Mouse (Mus musculus): Measurements from ENCODE around the gene Sgsm3.
"Not testable (repeated sequence)": the region's sequence is repeated elsewhere in the genome, so short reads cannot be mapped to it uniquely, and the experiment has no call there.

The Sgsm3 gene

DNA sequence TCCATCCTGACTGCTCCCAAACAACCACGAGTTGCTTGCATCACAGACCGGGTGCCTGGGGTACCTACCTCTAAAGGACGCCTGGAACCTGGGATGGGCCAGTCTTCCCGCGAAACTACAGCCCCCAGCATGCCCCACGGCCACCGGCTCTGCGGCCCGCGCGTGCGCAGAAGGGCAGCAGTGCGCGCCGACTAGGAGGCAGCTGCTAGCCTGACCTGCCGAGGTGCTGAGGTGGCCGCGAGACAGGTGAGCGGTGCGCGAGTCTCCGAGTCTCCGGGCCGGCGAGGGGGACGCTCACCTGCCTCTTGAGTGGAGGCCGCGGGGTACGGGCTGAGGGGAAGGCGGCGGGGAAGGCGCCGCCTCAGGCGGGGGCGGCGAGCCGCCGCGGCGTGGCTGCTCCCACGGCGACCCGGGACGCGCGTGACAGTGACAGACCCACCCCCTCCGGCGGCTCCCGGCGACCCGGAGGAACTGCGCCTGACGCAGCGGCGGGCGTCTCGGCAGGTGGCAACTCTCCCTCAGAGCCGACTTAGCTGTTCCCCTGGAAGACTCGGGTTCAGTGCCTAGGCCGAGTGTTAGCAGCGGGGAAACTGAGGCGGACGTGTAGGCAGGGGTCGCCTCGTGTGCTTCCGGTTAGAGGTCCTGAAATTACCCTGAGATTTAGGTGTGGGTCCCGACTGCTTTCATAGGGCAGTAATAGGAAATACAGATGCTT is at the start of gene Sgsm3:
Gene Sgsm3 (plus strand): TSS at position 146 of the 715 bp plus-strand sequence.
- peak; percentile 90 to 94 for DNase-seq (ENCODE audit: inconsistent age in 2 of 2, low spot score in 1 of 2)

DNA sequence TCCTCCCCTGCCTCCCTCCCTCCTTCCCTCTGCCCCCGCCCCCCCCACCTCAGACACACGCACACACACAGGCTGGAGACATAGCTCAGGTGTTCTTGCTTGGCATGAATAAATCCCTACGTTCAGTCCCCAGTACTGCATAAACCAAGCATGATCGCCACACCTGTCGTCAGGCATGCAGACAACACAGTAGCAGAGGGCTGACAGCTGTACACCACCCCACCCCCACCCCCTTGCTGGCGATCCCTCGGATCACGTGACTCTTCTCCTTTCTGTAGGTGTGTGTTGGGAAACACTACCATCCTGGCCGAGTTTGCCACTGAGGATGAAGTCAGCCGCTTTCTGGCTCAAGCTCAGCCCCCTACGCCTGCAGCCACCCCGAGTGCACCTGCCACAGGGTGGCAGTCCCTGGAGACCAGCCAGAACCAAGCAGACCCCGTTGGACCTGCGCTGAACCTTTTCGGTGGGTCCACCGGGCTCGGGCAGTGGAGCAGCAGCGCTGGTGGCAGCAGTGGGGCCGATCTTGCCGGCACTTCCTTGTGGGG is 48.7 kb upstream of the Sgsm3 start:
- DNase-seq (ENCODE audit: inconsistent age in 2 of 2, low spot score in 1 of 2), result no peak

DNA sequence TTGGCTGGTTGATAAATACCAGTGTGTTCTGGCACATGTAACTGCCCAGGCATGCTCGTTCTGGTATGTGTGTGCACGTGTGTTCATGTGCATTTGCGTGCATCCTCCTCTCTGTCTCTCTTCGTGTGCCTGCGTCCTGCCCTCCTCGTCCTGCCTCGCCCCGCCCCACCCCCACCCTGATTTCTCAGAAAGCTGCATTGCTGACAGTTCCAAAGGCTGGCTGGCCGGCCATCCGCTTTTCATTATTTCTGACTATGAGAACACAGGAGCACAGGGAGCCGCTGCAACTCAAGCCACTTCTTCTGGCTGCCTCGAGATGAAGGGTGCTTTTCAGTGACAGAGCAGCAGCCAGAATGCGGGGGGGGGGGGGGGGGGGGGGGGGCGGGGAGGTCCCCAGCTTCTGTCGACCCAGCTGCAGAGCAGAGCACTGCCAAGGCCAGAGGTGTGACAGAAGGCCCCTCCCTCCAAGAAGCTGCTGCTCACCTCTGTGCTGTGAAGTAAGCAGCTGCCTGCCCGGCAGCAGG is 47.5 kb upstream of the Sgsm3 start:
- no peak for DNase-seq (ENCODE audit: inconsistent age in 2 of 2, low spot score in 1 of 2)

DNA sequence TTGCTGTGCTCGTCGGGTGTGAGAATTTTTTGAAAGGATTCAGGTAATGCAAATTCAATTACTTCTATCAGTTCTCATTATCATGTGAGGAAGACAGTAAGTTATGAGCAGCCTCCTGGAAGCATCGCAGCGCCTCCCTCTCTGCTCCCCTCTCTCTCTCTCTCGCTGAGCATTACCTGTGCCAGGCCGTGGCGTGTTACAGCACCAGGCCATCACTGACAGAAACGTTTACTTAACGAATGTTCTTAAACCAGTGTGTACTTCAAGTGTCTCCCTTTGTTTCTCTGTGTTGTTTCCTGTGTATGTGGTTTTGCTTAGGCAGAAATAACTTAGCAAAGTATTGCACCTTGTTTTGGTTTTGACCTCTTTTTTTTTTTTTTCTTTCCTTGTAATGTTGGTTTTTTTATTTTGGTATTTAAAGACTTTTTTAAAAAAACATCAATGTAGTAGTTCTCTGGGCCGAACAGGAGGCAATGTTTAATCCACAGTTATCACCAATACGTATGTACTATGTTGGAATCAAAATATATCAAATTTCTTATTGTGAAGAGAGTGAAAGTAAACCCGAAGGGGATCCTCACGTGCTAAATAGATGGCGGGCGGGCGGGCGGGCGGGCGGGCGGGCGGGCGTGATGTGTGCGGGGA is 46.8 kb upstream of the Sgsm3 start:
- not testable (repeated sequence) for DNase-seq (ENCODE audit: inconsistent age in 2 of 2, low spot score in 1 of 2)

DNA sequence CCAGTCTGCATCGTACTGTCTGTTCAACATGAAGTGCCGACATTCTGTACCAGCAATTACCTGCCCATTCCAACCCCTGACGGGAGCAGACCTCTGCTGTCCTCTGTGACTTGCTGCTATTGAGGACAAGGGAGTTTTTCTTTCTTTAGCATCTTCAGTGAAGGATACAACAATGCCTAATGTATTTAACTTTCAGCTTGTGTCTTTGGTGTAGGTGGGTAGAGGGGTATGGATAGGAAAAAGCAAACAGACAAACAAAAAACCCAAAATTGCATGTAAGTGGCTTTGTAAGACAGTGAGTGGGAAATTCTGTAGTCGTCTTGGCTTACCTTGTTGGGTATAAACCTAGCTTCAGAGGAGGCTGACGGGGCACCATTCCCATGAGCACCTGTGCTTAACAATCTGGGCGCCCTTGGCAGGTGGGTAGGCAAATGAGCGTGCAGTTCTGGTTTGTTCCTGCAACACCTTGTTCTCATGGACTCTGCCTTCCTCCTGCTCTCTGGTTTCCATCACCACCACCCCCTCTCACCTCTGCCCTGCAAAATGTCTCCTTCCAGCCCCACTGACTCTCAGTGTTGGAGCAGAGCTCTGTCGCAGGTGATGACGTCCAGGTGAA is 46.1 kb upstream of the Sgsm3 start:
- no peak for DNase-seq (ENCODE audit: inconsistent age in 2 of 2, low spot score in 1 of 2)

DNA sequence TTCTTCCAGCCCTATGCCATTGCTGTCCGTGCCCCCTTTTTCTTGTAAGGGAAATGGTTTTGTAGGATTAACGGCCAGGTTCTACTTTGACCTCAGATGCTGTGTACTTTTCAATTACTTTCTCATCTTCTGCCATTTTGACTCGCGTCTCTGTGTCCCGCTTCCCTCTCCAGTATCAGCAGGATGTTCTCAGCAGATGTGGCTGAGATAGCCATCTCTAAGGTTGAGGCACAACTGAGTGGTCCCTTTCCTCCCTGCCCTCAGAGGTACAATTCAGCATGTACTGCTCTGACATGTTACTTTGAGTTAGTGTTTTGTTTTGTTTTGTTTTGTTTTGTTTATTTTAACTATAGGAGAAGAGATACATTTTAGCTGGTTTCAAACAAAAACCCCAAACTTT is 42.7 kb upstream of the Sgsm3 start:
- DNase-seq (ENCODE audit: inconsistent age in 2 of 2, low spot score in 1 of 2), result no peak

DNA sequence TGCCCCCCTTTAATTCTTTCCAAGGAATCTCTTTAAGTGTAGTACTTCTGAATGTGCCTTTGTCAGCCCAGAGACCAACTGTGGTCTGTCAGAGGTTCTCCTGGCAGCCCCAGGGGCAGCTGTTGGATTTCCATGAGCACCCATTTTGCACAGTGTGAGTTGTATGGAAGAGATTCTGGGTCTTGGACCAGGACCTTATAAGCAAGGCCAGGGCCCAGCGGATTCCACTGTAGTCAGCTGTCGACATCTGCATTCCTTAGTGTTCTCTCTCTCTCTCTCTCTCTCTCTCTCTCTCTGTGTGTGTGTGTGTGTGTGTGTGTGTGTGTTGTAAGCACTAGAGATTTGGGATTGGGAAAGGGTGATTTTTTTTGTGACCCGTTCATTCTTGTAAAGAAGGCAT is 40.9 kb upstream of the Sgsm3 start:
- DNase-seq (ENCODE audit: inconsistent age in 2 of 2, low spot score in 1 of 2), result no peak

DNA sequence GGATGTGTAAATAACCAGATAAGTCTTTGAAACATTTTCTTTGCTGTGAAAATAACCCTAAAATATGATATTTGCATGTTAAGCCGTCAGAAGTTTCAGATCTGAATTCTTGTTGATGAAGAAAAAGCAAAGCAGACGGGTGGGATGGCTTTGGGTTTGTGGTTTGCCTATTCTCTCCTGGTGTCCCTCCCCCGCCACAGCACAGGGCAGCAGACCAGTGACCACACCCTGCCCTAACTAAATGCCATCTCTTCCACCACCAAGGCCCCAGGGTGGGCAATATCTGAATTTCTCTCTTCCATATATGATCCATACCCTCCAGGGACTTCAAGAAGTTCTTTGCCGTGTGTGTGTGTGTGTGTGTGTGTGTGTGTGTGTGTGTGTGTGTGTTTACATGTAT is 39.0 kb upstream of the Sgsm3 start:
- DNase-seq (ENCODE audit: inconsistent age in 2 of 2, low spot score in 1 of 2), result no peak

DNA sequence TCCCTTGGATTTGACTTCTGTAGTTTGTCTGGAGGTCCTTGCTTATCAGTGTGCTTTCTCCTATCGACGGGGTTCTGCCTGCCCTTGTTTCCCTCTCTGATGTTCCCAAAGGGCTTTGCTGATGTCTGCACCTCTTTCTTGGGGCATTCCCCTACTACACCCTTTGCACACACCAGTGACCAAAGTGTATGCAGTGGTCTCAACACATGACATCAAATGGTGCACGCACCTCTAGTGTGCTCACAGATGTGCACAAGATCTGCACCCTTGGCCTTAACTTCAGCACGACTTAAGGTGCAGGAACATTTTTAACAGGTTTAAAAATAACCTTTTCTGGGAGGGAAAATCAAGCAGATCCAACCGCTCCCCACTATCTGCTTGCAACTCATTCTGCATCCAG is 38.2 kb upstream of the Sgsm3 start:
- no peak for DNase-seq (ENCODE audit: inconsistent age in 2 of 2, low spot score in 1 of 2)

DNA sequence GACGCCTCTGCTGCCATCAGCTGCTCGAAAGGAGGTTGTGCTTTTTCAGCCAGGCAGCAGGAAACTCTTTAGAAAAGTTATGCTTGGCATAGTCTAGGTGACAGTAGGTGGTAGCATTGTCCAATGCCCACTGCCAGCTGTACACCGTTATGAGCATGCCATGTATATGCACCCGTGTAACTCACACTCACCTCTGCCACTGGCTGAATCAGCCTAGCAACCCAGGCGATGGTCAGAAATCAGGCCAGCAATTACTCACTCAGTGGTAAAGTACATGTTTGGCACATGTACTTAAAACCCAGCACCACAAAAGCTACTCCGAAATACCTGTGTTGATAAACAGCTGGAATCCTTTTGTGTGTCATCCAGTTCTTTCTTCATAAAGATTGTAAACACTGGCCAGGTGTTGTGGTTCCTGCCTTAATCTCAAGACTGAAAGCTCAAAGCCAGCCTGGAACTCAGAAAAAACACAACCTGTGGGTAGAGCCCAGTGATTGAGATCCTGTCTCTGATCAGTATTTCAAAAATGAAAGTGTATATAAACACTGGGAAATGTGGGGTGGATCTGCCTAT is 36.0 kb upstream of the Sgsm3 start:
- DNase-seq (ENCODE audit: inconsistent age in 2 of 2, low spot score in 1 of 2), result no peak

DNA sequence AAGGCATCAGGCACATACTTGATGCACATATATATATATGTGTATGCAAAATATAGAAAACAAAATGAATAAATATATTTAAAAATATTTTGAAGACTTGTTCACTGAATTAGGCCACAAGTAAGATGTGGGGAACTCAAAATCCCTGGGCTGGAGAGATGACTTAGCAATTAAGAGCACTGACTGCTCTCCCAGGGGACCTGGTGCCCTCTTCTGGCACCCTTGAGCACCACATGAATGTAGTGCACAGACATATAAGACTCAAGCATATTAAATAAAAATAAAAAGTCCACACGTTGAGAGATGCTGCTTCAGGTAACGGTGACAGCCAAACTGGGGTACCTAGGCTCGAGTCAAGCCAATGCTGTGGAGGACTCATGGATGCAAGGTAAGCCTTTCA is 31.7 kb upstream of the Sgsm3 start:
- peak; percentile 31 to 69 for DNase-seq (ENCODE audit: inconsistent age in 2 of 2, low spot score in 1 of 2)

DNA sequence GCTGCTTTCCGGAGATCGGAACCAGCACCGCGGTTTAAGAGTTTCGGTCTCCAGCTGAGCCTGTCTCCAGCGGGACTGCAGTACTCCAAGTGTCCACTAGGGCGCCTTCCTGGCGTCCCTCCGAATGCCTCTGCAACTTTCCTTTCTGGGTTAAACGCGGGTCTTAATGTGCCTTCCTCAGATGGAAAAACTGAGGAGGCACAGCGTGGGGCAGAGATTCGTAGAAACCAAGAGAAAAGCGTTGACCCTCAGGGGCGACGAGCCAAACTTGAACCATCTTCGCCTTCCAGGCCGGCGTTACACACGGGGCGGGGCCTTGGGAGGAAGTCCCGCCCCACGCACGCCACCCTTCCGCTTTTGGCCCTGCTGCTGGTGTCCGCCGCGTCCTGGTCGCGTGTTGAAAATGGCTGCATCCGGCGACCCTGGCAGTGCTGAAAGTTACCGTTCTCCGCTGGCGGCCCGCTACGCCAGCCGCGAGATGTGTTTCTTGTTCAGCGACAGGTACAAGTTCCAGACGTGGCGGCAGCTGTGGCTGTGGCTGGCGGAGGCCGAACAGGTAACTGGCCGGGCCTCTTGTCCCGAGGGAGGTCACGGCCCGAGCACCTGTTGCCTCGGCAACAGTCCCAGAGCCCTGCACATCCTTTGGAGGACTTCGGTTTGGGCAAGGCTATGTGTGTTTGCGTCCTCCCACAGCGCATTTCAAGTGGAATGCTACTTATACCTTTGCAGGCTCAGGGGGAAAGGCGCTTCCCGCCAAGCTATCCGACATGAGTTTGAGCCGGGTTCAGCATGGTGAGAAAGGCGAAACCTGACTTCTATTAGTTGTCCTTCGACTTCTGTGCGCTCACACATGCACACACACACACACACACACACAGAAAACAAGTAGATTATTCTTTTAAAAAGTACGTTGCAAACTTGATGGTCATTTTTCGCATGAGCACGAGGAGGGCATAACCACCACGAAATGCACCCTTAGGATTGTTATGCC is 29.1 kb upstream of the Sgsm3 start, which contains the start of gene Adsl:
Gene Adsl (plus strand): TSS at position 346 of the 991 bp plus-strand sequence.
- peak; percentile 90 to 96 for DNase-seq (ENCODE audit: inconsistent age in 2 of 2, low spot score in 1 of 2)

DNA sequence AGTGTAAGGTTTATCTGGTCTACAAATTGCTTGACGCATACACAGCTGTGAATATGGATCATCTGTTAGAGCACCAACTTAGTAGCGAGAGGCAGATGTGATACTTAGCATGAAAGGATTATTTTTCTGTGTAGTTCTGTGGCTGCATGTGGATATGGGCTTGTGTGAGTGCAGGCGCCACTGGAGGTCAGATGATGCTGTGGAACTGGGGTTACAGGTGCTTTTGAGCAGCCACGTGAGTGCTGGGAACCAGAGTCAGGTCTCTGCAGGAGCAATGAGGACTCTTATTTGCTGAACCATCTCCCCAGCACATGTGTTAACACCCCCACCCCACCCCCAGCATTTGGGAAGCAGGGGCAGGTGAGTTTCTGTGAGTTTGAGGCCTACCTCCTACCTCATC is 28.1 kb upstream of the Sgsm3 start:
- no peak for DNase-seq (ENCODE audit: inconsistent age in 2 of 2, low spot score in 1 of 2)

DNA sequence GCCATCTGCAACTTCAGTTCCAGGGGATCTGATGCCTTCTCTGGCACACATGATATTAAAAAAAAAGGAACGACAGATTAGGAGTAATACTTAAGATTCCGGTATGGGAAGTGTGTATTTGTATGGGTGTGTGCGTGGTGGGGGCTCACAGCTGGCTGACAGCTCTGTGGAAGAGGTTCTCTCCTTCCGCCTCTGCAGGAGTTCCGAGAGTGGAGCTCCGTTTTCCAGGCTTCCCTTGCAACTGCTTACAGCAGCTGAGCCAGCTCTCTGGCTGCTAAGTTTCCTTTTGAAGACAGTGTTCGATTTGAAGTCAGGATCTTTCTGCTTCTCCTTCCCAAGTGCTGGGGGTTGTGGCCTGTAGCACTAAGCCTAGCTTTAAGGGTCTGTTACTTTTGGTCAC is 27.5 kb upstream of the Sgsm3 start:
- DNase-seq (ENCODE audit: inconsistent age in 2 of 2, low spot score in 1 of 2), result no peak

DNA sequence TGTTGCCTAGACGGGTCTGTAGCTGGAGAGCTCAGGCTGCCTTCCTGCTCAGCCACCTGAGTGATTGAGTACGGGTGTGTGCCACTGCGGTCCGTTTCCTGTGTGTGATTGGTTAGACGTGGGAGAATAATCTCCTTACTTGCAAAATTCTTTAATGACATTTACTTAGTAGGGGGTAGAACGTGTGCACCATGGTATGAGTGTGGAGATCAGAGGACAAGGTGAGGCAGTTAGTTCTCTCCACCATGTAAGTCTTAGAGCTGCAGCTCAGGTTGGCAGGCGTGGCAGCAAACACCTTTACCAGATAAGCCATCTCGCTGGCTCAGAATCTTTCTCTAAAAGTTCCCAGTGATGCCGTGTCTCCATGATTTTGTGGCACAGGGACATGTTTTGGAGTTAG is 23.6 kb upstream of the Sgsm3 start:
- no peak for DNase-seq (ENCODE audit: inconsistent age in 2 of 2, low spot score in 1 of 2)

DNA sequence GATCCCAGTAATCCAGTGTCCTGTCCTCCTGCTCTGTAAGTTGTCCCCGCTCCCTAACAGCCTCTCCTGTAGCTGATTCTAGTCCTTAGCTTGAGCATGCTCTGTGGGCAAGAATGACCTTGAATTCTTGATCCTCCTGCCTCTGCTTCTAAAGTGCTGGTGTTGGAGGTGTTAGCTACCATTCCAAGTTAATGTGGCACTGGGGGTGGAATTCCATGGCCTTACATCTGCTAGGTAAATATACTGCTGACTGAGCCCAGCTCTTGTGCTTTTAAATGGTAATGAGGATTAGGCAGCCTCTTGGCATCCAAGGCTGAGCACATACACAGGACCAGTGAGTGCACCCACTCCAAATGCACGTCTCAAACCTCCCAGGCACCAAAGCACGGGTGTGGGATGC is 22.7 kb upstream of the Sgsm3 start:
- DNase-seq (ENCODE audit: inconsistent age in 2 of 2, low spot score in 1 of 2), result no peak

DNA sequence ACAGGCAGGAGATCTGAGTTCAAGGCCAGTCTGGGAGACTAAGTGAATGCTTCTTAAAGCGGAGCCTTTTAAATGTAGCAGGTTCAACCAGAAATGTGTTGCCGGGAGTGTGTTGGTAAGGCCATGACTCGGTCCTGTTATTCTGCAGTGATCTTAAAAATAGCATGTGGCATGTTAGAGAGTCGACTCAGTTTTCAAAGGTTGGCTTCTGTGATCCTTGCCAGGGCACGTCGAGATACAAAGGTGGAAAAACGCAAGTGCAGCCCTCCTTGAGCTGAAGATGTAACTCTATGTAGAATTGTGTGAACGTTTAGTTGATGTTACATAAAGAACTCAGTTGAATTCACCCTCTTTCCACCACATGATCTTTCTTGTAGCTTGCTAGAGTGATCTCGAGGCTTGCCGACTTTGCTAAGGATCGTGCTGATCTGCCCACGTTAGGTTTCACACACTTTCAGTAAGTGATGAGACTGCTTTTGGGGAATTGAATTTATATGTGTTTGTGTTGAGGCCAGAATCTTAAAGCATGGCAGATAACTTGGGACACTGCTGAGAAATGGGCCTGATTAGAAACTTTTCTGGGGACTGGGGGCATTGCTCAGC is 21.6 kb upstream of the Sgsm3 start:
- DNase-seq (ENCODE audit: inconsistent age in 2 of 2, low spot score in 1 of 2), result no peak

DNA sequence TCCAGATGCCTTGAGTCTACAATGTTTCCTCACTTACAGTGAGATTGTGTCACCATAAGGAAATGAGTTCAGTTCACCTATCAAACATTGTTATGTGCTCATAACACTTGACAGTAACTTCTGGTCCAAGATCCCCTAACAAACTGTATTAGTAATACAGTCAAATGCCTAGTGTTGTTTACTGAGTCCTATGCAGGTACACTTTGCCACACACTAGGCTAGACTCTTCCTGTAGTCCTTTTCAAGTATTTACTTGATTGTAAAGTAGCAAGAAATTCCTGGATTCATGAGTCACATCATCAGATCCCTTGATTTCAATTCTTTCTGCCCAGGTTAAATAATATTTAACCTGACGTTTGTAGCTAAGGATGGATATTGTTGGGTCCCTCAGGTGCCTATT is 8.2 kb upstream of the Sgsm3 start:
- no peak for DNase-seq (ENCODE audit: inconsistent age in 2 of 2, low spot score in 1 of 2)

DNA sequence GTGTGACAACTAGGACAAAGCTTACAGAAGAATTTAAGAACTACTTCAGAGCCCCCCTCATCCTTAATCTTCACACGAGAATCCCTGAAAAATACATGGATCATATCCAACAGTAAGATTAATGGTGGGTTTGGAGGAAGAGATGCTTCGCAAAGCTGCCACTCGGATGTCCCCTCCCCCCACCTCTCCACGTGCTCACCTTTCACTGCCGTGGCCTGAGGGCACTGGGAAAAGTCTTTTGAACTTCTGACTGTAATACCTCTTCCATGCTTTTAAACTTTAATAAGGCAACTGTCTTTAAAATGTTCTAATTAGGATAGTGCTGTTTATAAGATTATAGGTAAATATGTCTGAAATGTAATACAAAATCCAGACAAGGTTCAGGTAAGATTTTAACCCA is 3.3 kb upstream of the Sgsm3 start:
- no peak for DNase-seq (ENCODE audit: inconsistent age in 2 of 2, low spot score in 1 of 2)

DNA sequence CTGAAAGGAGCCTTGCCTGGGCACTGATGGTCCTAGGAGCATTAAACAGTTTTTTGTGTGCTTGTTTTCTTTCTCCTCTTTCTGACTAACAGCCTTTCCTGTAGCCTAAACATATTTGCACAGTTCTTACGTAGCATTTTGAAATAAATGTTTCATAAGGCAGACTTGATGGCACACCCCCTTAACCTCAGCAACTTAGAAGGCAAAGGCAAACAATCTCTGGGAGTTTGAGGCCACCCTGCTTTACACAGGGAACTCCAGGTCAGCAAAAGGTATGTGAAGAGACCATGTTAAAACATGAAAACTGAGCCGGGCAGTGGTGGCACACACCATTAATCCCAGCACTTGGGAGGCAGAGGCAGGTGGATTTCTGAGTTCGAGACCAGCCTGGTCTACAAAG is 1.9 kb upstream of the Sgsm3 start:
- no peak for DNase-seq (ENCODE audit: inconsistent age in 2 of 2, low spot score in 1 of 2)
